Mouse (Mus musculus): ENCODE measurements around the gene Gm49450.

The Gm49450 gene

GRCm38 (mm10) chr15:98887526-98887925 lies 65.8 kb downstream of the Gm49450 start:
- DNase-seq, result no peak

DNA sequence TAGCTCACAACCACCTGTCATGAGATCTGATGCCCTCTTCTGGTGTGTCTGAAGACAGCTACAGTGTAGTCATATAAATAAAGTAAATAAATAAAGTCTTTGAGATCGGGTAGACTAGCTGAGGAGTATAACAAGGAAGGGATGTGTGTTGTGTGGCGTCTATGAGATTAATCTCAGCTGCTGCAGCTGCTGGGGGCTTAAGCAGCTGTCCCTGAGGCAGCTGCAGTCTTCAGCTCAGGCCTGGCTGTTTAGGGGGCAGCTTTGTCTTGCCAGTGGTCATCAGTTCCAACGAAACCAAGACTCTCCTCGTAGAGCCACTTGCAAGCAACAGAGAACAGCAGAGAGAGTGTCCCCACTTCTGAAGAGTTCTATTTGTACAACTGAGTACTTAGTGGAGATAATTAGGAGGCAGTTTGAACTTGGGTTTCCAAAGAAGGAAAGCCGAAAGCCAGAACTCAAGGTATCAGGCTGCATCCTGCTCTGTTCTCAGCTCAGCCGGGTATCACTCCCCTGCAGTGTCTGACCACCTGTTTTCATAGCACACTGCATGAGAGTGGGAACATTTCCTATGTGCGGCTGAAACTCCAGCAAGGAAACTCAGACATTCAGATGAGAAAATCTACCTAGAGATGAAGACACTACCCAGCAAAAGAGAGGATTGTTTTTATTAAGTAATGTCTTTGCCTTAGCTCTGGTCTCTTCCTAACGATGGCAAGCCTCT lies 66.5 kb downstream of the Gm49450 start:
- DNase-seq, result no peak

DNA sequence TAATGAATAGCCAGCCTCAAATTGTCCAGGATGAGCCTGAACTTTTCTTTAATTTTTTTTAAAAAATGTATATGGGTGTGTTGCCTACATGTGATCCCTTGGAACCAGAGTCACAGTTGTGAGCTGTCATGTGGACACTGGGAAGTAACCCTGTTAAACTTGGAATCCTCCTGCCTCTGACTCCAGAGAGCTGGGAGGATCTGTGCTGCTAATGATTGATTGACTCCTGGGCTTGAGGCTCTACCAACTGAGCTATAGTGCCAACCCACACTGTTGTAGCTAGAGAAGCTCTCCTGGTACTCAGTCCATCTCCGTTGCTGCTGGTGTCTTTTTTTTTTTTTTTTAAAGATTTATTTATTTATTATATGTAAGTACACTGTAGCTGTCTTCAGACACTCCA lies 69.2 kb downstream of the Gm49450 start:
- DNase-seq, result no peak

DNA sequence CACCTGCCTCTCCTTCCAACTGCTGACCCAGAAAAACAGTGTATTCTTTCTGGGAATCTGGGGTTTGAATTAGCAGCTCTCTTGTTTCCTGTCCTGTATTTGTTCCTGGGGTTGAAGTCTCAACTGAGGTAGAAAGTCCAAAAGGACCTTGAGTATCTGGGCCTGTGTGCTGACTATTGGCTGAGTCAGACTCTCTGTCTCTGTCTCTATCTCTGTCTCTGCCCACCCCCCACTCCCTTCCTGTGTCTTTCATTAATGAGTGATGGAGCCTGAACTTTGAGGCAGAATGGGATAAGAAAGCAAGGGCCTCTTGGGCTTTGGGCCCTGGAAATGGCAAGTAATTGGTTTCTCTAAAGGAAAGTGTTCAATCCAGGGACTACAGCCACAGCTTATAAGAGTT lies 69.7 kb downstream of the Gm49450 start:
- peak; percentile 82 for DNase-seq

Data from kidney, adult 11 months (tissue).